Mouse (Mus musculus) natural killer cell, adult 2 months (primary cell): ENCODE measurements around the gene Gcn1l1.

ENCODE experiments used
- DNase-seq, 2 experiments: peaks; one replicate each; pipeline ENCODE4 v3.0.0; 2022; ENCODE audit warnings: low spot score in 2 of 2

The Gcn1l1 gene

GRCm38 (mm10) chr5:115534856-115535255 lies 30.2 kb upstream of the Gcn1l1 start:
- DNase-seq, result peak; percentile 56 to 64

GRCm38 (mm10) chr5:115535635-115536034 lies 29.4 kb upstream of the Gcn1l1 start:
- no peak for DNase-seq

GRCm38 (mm10) chr5:115538017-115538692 lies 26.9 kb upstream of the Gcn1l1 start:
- DNase-seq, result no peak

- peak; percentile 82 to 88 for DNase-seq
Measured at GRCm38 (mm10) chr5:115538693-115539043, 26.4 kb upstream of the Gcn1l1 start.

GRCm38 (mm10) chr5:115542635-115543384 lies 22.2 kb upstream of the Gcn1l1 start:
- peak in 1 of 2 experiments; percentile 13 for DNase-seq

- DNase-seq, result peak; percentile 28 to 55
Measured at GRCm38 (mm10) chr5:115543509-115544253, 21.4 kb upstream of the Gcn1l1 start.

- no peak for DNase-seq
Measured at GRCm38 (mm10) chr5:115544655-115545185, 20.3 kb upstream of the Gcn1l1 start.

- DNase-seq, result no peak
Measured at GRCm38 (mm10) chr5:115545636-115546035, 19.4 kb upstream of the Gcn1l1 start.

GRCm38 (mm10) chr5:115546536-115546935 lies 18.5 kb upstream of the Gcn1l1 start:
- DNase-seq, result no peak

GRCm38 (mm10) chr5:115547014-115547413 lies 18.0 kb upstream of the Gcn1l1 start:
- DNase-seq, result no peak

- no peak for DNase-seq
Measured at GRCm38 (mm10) chr5:115547421-115547820, 17.6 kb upstream of the Gcn1l1 start.

- no peak for DNase-seq
Measured at GRCm38 (mm10) chr5:115548501-115549285, 16.4 kb upstream of the Gcn1l1 start.

GRCm38 (mm10) chr5:115550482-115551005 lies 14.5 kb upstream of the Gcn1l1 start:
- DNase-seq, result no peak

- no peak for DNase-seq
Measured at GRCm38 (mm10) chr5:115551386-115551785, 13.7 kb upstream of the Gcn1l1 start.

- DNase-seq, result no peak
Measured at GRCm38 (mm10) chr5:115551799-115552198, 13.3 kb upstream of the Gcn1l1 start.

GRCm38 (mm10) chr5:115553801-115554420 lies 11.1 kb upstream of the Gcn1l1 start:
- no peak for DNase-seq

GRCm38 (mm10) chr5:115554536-115555291 lies 10.3 kb upstream of the Gcn1l1 start:
- no peak for DNase-seq

- DNase-seq, result peak; percentile 55 to 65
Measured at GRCm38 (mm10) chr5:115556217-115556616, 8.8 kb upstream of the Gcn1l1 start.

- no peak for DNase-seq
Measured at GRCm38 (mm10) chr5:115558182-115558794, 6.8 kb upstream of the Gcn1l1 start.
